Mouse (Mus musculus) 3134 (cell line): ENCODE measurements at regions not wholly inside any gene's neighbourhood (a gene's known extent, or its start where the extent isn't known, plus 50 kb on each side); places are given as distances from the start of the nearest gene placed in this dataset.

Experiments
- DNase-seq: peaks from one replicate; pipeline ENCODE4 v3.0.0-alpha.2; 2011; ENCODE audit warnings: low spot score; ENCODE audit not compliant: insufficient read length; ENCODE audit errors: extremely low read depth

DNA sequence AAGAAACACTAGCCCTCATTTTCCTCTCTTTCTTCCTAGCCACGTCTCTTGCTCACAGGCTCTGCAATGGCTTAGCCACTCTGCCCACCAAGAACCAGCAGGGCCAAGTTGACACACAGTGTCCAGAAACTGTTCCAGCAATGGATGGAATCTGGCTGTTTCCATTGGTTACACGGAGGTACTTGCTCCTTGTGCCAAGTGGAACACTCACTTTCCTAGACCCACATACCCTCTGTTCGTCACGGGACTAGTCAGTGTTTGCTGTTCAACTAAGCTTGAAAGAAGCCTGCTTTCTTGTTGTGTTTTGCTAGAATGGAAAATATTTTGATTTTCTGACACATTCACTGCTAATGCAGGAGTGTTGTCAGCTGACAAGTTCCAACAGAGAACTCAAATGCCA lies 575.7 kb upstream of the Gulo start:
- DNase-seq: no peak

DNA sequence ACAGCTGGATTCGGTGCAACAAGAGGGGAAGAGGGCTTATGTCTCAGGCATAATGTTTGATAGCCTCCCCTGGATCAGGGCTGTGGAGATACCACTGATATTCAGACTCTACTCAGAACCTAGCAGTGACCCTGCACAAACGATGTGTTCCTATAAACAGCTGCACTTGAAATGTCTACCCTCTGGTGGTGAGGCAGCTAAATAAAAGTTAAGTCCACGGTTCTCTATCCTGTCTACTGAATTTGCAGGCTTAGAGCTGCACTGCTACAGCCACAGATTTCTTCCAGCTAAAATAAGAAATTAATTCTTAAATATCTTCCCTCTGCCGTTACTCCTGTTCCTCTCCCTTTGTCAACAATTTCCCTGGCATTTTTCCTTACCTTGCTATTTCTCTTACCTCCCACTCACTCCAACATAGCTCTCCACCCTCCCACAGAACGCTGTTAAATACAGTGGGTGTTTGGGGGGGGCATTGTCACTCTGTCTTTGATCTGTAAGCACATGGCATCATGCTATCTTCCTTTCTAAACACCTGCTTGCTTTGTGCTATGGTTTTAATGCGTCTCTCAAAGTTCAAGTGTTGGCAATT lies 571.0 kb upstream of the Gulo start:
- no peak for DNase-seq

- no peak for DNase-seq
These were observed 557.6 kb upstream of the Gulo start for GRCm38 (mm10) chr14:66566600-66566999.

DNA sequence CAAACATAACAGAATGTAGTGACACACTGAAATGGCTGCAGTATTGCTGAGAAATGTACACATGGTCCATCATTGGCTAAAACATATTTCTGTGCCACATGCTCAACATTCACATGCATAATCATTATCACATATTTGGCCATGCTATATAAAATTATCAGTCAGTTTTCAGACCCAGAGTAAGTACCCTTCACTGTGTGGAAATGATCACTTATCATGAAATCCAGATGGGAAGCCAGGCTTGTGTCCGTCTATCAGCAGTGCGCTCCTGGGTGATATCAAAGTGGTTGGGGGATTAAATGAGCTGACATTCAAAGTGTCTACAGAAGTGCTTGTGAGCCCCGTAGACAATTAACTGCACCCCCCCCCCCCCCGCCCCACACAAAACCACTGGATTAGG lies 553.7 kb upstream of the Gulo start:
- no peak for DNase-seq

DNA sequence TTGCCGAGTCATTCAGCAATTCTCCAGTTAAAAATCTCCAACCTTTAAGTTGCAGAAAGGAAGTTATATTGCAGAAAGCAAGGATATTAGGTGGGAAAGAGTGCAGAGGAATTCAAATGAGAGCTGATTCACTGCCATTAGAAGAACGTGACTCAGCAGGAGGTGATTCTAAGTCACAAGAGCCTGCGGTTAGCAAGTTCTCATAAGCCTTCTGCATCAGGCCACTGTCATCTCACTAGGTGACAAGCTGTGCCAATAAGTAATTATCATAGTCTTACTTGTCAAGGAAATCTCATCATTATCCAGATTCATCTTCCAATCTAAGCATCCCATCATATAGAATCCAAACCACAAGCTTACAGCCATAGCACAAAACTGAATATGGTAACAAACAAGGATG lies 552.7 kb upstream of the Gulo start:
- no peak for DNase-seq

GRCm38 (mm10) chr14:66561042-66561590 lies 552.1 kb upstream of the Gulo start:
- DNase-seq: no peak

DNA sequence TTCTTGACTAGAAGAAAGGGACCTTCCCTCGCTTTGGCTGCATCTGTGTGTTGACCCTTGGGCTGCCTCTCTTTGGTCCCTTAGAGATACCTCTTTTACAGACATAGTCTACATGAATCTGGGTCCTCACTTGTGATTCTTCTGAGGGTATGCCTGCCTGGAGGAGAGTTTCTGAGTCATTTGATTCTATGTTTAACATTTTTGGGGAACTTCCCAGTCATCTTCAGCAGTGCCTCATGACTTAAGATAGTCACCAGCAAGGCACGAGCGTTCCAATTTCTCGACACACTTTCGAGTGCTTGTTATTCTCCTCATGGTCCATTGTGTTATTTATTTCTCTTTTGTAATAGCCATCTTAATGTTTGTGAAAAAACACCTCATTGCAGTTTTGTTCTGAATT lies 549.4 kb upstream of the Gulo start:
- DNase-seq: no peak

- no peak for DNase-seq
These were observed 548.6 kb upstream of the Gulo start for GRCm38 (mm10) chr14:66557631-66558030.

- no peak for DNase-seq
These were observed 529.5 kb upstream of the Gulo start for GRCm38 (mm10) chr14:66538498-66538897.

GRCm38 (mm10) chr14:66534671-66535070 lies 525.7 kb upstream of the Gulo start:
- DNase-seq: no peak

GRCm38 (mm10) chr14:66528135-66528534 lies 519.1 kb upstream of the Gulo start:
- DNase-seq: no peak

- no peak for DNase-seq
These were observed 518.1 kb upstream of the Gulo start for GRCm38 (mm10) chr14:66527061-66527460.

GRCm38 (mm10) chr14:66522856-66523400 lies 513.9 kb upstream of the Gulo start:
- no peak for DNase-seq

- DNase-seq: no peak
These were observed 513.0 kb upstream of the Gulo start for GRCm38 (mm10) chr14:66521836-66522629.

DNA sequence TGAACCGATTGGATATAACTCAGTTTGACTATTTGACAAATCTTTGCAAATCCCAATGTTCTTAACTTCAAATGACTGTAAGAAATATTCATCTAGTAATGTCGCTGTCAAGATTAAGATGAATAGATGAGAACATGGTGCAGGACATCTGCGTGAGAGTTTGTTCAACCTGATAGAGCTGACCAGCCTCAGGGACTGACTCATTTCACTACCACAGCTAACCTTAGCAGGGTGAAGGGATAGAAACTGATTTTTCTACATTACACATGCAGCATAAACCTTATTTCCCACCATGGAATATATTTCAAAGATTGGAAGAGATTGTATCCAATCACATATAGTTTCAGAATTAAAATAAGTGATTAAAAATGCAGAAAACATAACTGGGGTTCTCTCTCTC lies 507.8 kb upstream of the Gulo start:
- no peak for DNase-seq

- no peak for DNase-seq
These were observed 501.7 kb upstream of the Gulo start for GRCm38 (mm10) chr14:66510750-66511149.

DNA sequence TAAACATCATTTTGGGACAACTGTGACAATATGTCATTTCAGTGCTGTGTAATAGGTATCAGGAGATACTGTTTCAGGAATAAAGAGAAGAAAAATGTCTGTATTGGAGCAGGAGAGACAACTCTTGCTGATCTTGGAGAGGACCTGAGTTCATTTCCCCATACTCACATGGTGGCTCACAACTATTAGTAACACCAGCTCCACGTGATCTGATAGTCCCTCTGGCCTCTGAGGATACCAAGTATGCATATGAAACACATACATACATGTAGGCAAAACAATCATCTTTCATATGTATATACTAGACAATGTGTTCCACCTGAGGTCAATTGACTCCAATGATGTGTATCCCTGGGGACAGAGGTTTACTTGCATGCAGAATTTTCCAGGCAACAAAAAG lies 501.2 kb upstream of the Gulo start:
- no peak for DNase-seq

DNA sequence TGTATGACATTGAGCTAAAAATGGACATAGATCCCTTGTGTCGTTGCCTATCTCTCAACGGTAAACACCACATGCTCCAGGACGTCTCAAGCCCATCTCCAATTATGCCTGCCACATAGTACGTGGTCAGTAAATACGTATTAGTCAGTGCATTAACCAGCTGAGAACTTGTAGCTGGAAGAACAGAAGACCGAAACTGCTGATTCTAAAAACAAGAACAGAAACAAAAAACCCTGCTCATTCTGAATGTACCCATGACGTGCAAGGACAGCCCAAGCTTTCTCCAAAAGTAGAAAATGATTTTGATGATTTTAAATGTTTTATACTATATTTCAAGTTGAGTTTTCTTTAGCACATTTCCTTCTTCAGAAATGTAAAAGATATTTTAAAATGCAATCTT lies 500.7 kb upstream of the Gulo start:
- no peak for DNase-seq

DNA sequence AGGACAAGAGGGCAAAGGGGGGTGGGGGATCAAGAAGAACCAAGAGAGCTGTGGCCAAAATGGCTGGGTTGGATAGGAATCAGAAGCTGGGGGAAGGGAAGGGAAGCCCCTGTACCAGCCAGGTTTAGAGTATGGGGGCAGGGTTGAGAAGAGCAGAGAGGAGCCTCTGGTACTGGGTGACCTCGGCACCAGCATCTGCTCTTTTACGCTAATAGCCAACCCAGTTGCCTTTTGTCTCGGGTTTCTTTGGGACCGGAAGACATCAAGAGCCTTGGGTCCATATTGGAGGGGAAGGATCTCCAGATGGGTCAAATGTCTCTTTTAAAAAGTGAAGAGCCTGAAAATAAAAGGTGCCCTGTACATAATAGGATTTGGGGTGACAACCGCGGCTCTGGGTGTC lies 493.0 kb upstream of the Gulo start:
- no peak for DNase-seq

DNA sequence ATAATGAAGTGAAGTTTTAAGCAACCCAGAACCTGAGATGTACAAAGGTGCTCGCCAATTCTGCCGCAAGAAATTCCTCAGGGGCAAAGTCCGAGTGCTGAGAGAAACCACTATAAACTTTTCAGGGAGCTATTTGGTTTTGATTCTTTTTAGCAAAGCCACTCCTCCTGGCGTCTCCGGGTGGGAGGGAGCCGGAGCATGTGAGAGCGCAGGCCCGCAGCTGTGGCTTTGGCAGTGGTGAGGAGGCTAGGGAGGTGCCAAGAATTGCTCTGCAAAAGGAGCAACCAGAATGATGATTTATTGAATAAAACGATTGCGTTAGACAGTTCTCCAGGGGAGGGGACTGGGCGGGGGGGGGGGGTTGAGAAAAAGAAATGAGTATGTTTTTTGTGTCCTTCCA lies 490.9 kb upstream of the Gulo start:
- peak; percentile 11 for DNase-seq

DNA sequence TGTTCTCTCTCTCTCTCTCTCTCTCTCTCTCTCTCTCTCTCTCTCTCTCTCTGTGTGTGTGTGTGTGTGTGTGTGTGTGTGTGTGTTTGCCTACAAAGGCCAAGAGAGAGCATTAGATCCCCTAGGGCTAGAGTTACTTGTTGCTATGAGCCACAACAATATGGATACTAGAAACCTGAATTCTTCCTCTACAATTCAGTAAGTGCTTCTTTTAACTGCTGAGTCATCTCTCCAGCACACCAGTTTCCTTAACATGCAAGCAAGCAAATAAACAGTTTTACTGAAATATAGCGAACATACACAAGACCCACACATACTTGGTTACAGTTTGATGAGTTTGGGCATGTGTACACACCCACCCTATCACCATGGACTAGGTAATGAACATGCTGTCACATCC lies 486.1 kb upstream of the Gulo start:
- DNase-seq: no peak

- DNase-seq: peak; percentile 19
These were observed 485.5 kb upstream of the Gulo start for GRCm38 (mm10) chr14:66494518-66494923.
